In the genomic region with DNA sequence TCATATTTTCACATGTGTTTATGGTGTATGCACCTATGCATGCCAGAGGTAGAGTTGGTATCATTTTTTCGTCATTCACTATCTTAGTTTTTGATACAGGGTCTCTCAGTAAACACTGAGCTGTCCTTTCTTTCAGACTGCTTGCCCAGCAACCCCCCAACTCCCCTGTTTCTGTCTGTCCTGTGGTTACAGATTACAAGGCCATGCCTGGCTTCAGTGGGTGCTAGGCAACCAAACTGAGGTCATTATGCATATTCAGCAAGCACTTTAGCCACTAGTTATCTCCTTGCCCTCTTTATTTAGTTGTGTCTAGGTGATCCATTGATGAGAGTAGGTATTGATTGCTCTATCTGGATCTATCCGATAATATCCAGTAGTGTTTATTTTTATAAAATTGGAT, we compare ENCODE assay signal across 23 mouse cellular contexts. TPM values are rescaled to one million over a fixed set of nuclear protein-coding genes. Genes with fewer than 3 reads are reported as not detected.
"Had no signal": no experiment of that assay in that cellular context is flagged by ENCODE, and none has a peak within 500 bp of the region (broad histone marks: within the 10 kb centered on the region; RNA-seq: fewer than 3 reads in every experiment).

No protein-coding gene starts in this region.

- H3K9me3 ChIP-seq: limb, embryonic 12.5 days; liver, embryonic 13.5 days; lung, embryonic 15.5 days; megakaryocyte, embryonic 14.5 days; neural tube, embryonic 13.5 days had no signal

- H3K36me3 ChIP-seq: limb, embryonic 12.5 days; liver, embryonic 13.5 days; lung, embryonic 15.5 days; neural tube, embryonic 13.5 days had no signal

- H3K27me3 ChIP-seq: limb, embryonic 12.5 days; liver, embryonic 13.5 days; lung, embryonic 15.5 days; megakaryocyte, embryonic 14.5 days; neural tube, embryonic 13.5 days had no signal

- H3K4me1 ChIP-seq: limb, embryonic 12.5 days; liver, embryonic 13.5 days; lung, embryonic 15.5 days; neural tube, embryonic 13.5 days had no signal

- H3K27ac ChIP-seq: limb, embryonic 12.5 days; liver, embryonic 13.5 days; lung, embryonic 15.5 days; macrophage; neural tube, embryonic 13.5 days had no signal

- ATAC-seq: intestine, postnatal 0 days; liver, postnatal 0 days had no signal

- DNase-seq: kidney, adult 8-10 months; kidney, postnatal 25 days; layer of hippocampus, postnatal 36 days; liver; liver, embryonic 13.5 days; liver, postnatal 0 days; lung, postnatal 14 days; retina, postnatal 1 day; right cerebral cortex, postnatal 4 days; spleen, adult 18-20 months; thymus, adult 18-20 months; thymus, postnatal 14 days had no signal

- H3K4me2 ChIP-seq: limb, embryonic 12.5 days; liver, embryonic 13.5 days; lung, embryonic 15.5 days; neural tube, embryonic 13.5 days had no signal

- H3K9ac ChIP-seq: limb, embryonic 12.5 days; liver, embryonic 13.5 days; liver, postnatal 0 days; lung, embryonic 15.5 days; neural tube, embryonic 13.5 days had no signal

- H3K4me3 ChIP-seq: limb, embryonic 12.5 days; liver, embryonic 13.5 days; lung, embryonic 15.5 days; megakaryocyte, embryonic 14.5 days; myocyte; neural tube, embryonic 13.5 days had no signal

RNA-seq across cellular contexts. Expression of a gene that starts 14.4 kb away (rescaled TPM):
- total RNA-seq: layer of hippocampus, postnatal 36 days; left cerebral cortex, postnatal 36 days had no signal
- polyA plus RNA-seq: intestine, postnatal 0 days; kidney, embryonic 16.5 days; limb, embryonic 12.5 days; liver, embryonic 13.5 days; liver, postnatal 0 days; lung, embryonic 15.5 days; macrophage; myocyte; neural tube, embryonic 13.5 days; stomach, embryonic 14.5 days; urinary bladder, adult 2 months had no signal
